14 mouse cellular contexts compared by ENCODE assay signal in genomic region chr1:170853604-170854003, GRCm38 (mm10). TPM values are rescaled to one million over a fixed set of nuclear protein-coding genes. Genes with fewer than 3 reads are reported as not detected.
DNase-seq lines count a peak whose midpoint lies in the region; ATAC-seq and TF ChIP-seq lines count a peak whose summit lies in the region.
"Had no signal": no experiment of that assay in that cellular context is flagged by ENCODE, and none has a peak within 500 bp of the region (broad histone marks: within the 10 kb centered on the region; RNA-seq: fewer than 3 reads in every experiment).

No protein-coding gene starts in this region.

- TF ChIP-seq POLR2A in spleen, adult 2 months (IDR thresholded peaks at IDR 0.05; ENCODE audit: low read depth, low read length): no peak

- TF ChIP-seq CTCF in spleen, adult 2 months (IDR thresholded peaks at IDR 0.05; ENCODE audit: extremely low read depth, insufficient read depth, insufficient read length, insufficient replicate concordance): no peak

- H3K9me3 ChIP-seq in liver, embryonic 13.5 days (replicated peaks): no peaks in the 10 kb centered on the region
- H3K9me3 ChIP-seq in midbrain, embryonic 14.5 days (ENCODE audit: control insufficient read depth, low read length): no peaks in the 10 kb centered on the region
- H3K9me3 ChIP-seq in forebrain, embryonic 15.5 days: no peaks in the 10 kb centered on the region
- H3K9me3 ChIP-seq: forebrain, embryonic 10.5 days had no signal

- H3K4me1 ChIP-seq in spleen, adult 2 months (ENCODE audit: control insufficient read depth, insufficient read depth, insufficient read length): peaks cover 9% of the 10 kb centered on the region
- peaks cover 80% of the 10 kb centered on the region for H3K4me1 ChIP-seq in liver, embryonic 13.5 days (replicated peaks)
- H3K4me1 ChIP-seq in midbrain, embryonic 14.5 days (ENCODE audit: control insufficient read depth, insufficient read depth, low read length): no peaks in the 10 kb centered on the region
- no peaks in the 10 kb centered on the region for H3K4me1 ChIP-seq in forebrain, embryonic 15.5 days
- H3K4me1 ChIP-seq: forebrain, embryonic 10.5 days had no signal

- WGBS in spleen, adult 2 months: 52% methylated on average over 3 of the region's 3 CpGs
- 83% methylated on average over 3 of the region's 3 CpGs for WGBS in liver, embryonic 13.5 days (ENCODE audit: insufficient replicate concordance)
- WGBS in midbrain, embryonic 14.5 days: 98% methylated on average over 3 of the region's 3 CpGs
- WGBS in forebrain, embryonic 15.5 days: 100% methylated on average over 3 of the region's 3 CpGs

- H3K4me3 ChIP-seq in spleen, adult 2 months (ENCODE audit: extremely low read depth, insufficient read depth, insufficient read length): no peak overlapping the region
- no peak overlapping the region for H3K4me3 ChIP-seq in liver, embryonic 13.5 days (replicated peaks)
- no peak overlapping the region for H3K4me3 ChIP-seq in midbrain, embryonic 14.5 days (replicated peaks; ENCODE audit: low read depth, low read length)
- no peak overlapping the region for H3K4me3 ChIP-seq in forebrain, embryonic 15.5 days
- H3K4me3 ChIP-seq: forebrain, embryonic 10.5 days had no signal

- peak in 1 of 2 experiments; percentile 36 for DNase-seq in spleen, adult 2 months (ENCODE audit: low read depth in 1 of 2, low spot score in 2 of 2)
- no peak for DNase-seq in spleen, postnatal 4 days (ENCODE audit: low spot score in 2 of 2)
- peak; percentile 71 for DNase-seq in NIH3T3 (ENCODE audit: low read depth)
- DNase-seq in liver, embryonic 13.5 days: no peak
- DNase-seq in splenic B cell, adult 2 months (ENCODE audit: low read depth, low spot score): peak; percentile 73
- no peak for DNase-seq in cerebellum, postnatal 14 days
- DNase-seq in midbrain, embryonic 14.5 days: no peak
- DNase-seq: kidney, postnatal 36 days; lung, postnatal 14 days; thymus, adult 2 months had no signal

- no peaks in the 10 kb centered on the region for H3K27me3 ChIP-seq in spleen, adult 2 months (ENCODE audit: control insufficient read depth, insufficient read depth, low read length)
- H3K27me3 ChIP-seq in liver, embryonic 13.5 days: no peaks in the 10 kb centered on the region
- no peaks in the 10 kb centered on the region for H3K27me3 ChIP-seq in splenic B cell, adult 2 months (ENCODE audit: control insufficient read depth, insufficient read depth, low read length, poor library complexity, severe bottlenecking)
- H3K27me3 ChIP-seq in midbrain, embryonic 14.5 days (ENCODE audit: control insufficient read depth, insufficient read depth, low read length): no peaks in the 10 kb centered on the region
- no peaks in the 10 kb centered on the region for H3K27me3 ChIP-seq in forebrain, embryonic 15.5 days

- H3K36me3 ChIP-seq in spleen, adult 2 months (ENCODE audit: control insufficient read depth, insufficient read depth, low read length): peaks cover 8% of the 10 kb centered on the region
- peaks cover 32% of the 10 kb centered on the region for H3K36me3 ChIP-seq in liver, embryonic 13.5 days
- H3K36me3 ChIP-seq in splenic B cell, adult 2 months (ENCODE audit: control insufficient read depth, insufficient read depth, low read length, poor library complexity, severe bottlenecking): peaks cover 5% of the 10 kb centered on the region
- H3K36me3 ChIP-seq in midbrain, embryonic 14.5 days (ENCODE audit: control insufficient read depth, insufficient read depth, low read length): peaks cover 10% of the 10 kb centered on the region
- H3K36me3 ChIP-seq in forebrain, embryonic 15.5 days: 0 out of 2 replicates have a peak, but pooled peaks cover 4% of the 10 kb centered on the region

- no peak for ATAC-seq in liver, embryonic 13.5 days (ENCODE audit: low read depth)
- ATAC-seq in midbrain, embryonic 14.5 days (ENCODE audit: low FRiP score, low TSS enrichment): no peak
- no peak for ATAC-seq in forebrain, embryonic 15.5 days (replicated peaks)

- no peak overlapping the region for H3K4me2 ChIP-seq in liver, embryonic 13.5 days
- no peak overlapping the region for H3K4me2 ChIP-seq in midbrain, embryonic 14.5 days (ENCODE audit: low read length)
- H3K4me2 ChIP-seq in forebrain, embryonic 15.5 days (replicated peaks): no peak overlapping the region
- H3K4me2 ChIP-seq: heart, embryonic 11.5 days; hindbrain, embryonic 14.5 days had no signal

- 0 out of 2 replicates have a peak overlapping the region, but pooled peaks have one; percentile 26 for H3K9ac ChIP-seq in liver, embryonic 13.5 days
- H3K9ac ChIP-seq in midbrain, embryonic 14.5 days (replicated peaks; ENCODE audit: low read length): no peak overlapping the region
- H3K9ac ChIP-seq in forebrain, embryonic 15.5 days (replicated peaks): no peak overlapping the region
- H3K9ac ChIP-seq: hindbrain, embryonic 14.5 days had no signal

- peak overlapping the region; percentile 19 for H3K27ac ChIP-seq in spleen, adult 2 months (ENCODE audit: insufficient read depth, low read length)
- H3K27ac ChIP-seq in liver, embryonic 13.5 days: peak overlapping the region; percentile 64
- no peak overlapping the region for H3K27ac ChIP-seq in midbrain, embryonic 14.5 days (replicated peaks; ENCODE audit: low read depth, low read length)
- H3K27ac ChIP-seq in forebrain, embryonic 15.5 days (replicated peaks): no peak overlapping the region
- H3K27ac ChIP-seq: forebrain, embryonic 10.5 days; hindbrain, embryonic 14.5 days had no signal

RNA-seq across cellular contexts. Expression of gene Atf6, which starts 14.0 kb away (rescaled TPM):
- 9.6 and 10.2 TPM in 2 replicates for polyA plus RNA-seq in spleen, adult 2 months (2012; rRNA removed)
- 6.1 and 7.9 TPM in 2 replicates for polyA plus RNA-seq in liver, embryonic 13.5 days (2015; fragmentation: Nextera tagmentation; extraction: Ambion mirVana)
- polyA plus RNA-seq in midbrain, embryonic 14.5 days (2014; fragmentation: Nextera tagmentation; extraction: Ambion mirVana): 7.8 and 12.0 TPM in 2 replicates
- polyA plus RNA-seq in forebrain, embryonic 15.5 days (2015; fragmentation: Nextera tagmentation; extraction: Ambion mirVana): 7.6 and 7.7 TPM in 2 replicates

RNA-seq across cellular contexts. Expression of gene Gm26620, which starts 31.3 kb away (rescaled TPM):
- polyA plus RNA-seq in spleen, adult 2 months (2012; rRNA removed): 0.44 and 1.2 TPM in 2 replicates
- polyA plus RNA-seq in liver, embryonic 13.5 days (2015; fragmentation: Nextera tagmentation; extraction: Ambion mirVana): 0.24 and 0.44 TPM in 2 replicates
- 0.90 and 0.95 TPM in 2 replicates for polyA plus RNA-seq in midbrain, embryonic 14.5 days (2014; fragmentation: Nextera tagmentation; extraction: Ambion mirVana)
- 0.22 and 0.40 TPM in 2 replicates for polyA plus RNA-seq in forebrain, embryonic 15.5 days (2015; fragmentation: Nextera tagmentation; extraction: Ambion mirVana)

RNA-seq across cellular contexts. Expression of gene Dusp12, which starts 31.7 kb away (rescaled TPM):
- 11.0 and 15.0 TPM in 2 replicates for polyA plus RNA-seq in spleen, adult 2 months (2012; rRNA removed)
- 23.8 TPM in 2 replicates for polyA plus RNA-seq in liver, embryonic 13.5 days (2015; fragmentation: Nextera tagmentation; extraction: Ambion mirVana)
- 40.9 and 44.0 TPM in 2 replicates for polyA plus RNA-seq in midbrain, embryonic 14.5 days (2014; fragmentation: Nextera tagmentation; extraction: Ambion mirVana)
- polyA plus RNA-seq in forebrain, embryonic 15.5 days (2015; fragmentation: Nextera tagmentation; extraction: Ambion mirVana): 36.4 and 36.8 TPM in 2 replicates

RNA-seq across cellular contexts. Expression of gene Fcrlb, which starts 59.1 kb away (rescaled TPM):
- 1.5 and 2.5 TPM in 2 replicates for polyA plus RNA-seq in spleen, adult 2 months (2012; rRNA removed)
- polyA plus RNA-seq in liver, embryonic 13.5 days (2015; fragmentation: Nextera tagmentation; extraction: Ambion mirVana): not detected in 2 replicates
- 0.34 and 0.71 TPM in 2 replicates for polyA plus RNA-seq in midbrain, embryonic 14.5 days (2014; fragmentation: Nextera tagmentation; extraction: Ambion mirVana)
- polyA plus RNA-seq in forebrain, embryonic 15.5 days (2015; fragmentation: Nextera tagmentation; extraction: Ambion mirVana): 0.22 and 0.28 TPM in 2 replicates
- polyA plus RNA-seq: forebrain, embryonic 10.5 days; heart, embryonic 11.5 days had no signal

Comparison
In these comparisons a context has a peak if more than half of its experiments do, and no peak if none do; other contexts are left out.
1. DNase-seq: peak in NIH3T3 (single experiment) and splenic B cell, adult 2 months (single experiment); none in spleen, postnatal 4 days (0 of 2), liver, embryonic 13.5 days (single experiment), cerebellum, postnatal 14 days (0 of 2) and midbrain, embryonic 14.5 days (single experiment).
2. H3K27ac ChIP-seq: peak in spleen, adult 2 months (single experiment) and liver, embryonic 13.5 days (single experiment); none in midbrain, embryonic 14.5 days (single experiment) and forebrain, embryonic 15.5 days (single experiment).